ENCODE assay signal across 18 mouse cellular contexts in the genomic region with DNA sequence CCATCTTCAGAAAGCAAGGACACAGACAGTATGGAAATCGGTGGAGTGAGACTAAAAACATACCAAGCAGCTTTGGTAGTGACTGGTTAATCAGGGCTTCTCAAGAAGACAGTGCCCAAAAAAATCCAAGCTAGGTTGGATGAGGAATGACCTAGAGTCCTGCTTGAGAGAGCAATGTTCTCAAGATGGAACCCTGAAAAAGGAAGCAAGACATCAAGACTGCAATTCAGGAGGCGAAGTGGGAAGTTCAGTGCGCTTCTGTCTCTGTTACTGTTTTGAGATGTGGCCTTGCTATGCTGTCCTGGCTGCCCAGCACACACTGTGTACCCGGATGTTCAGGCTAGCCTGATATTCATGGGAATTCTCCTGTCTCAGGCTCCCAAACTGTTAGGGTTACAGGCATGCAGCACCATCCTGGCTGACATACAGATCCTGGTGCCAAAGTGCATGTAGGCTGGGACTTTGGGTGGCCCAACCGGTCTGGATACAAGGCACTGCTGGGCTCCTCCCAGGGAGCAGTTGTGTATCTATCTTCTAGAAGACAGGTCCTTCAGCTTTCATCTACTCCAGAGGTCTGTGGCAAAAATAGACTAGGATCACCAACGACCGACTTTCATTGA. TPM values are rescaled to one million over a fixed set of nuclear protein-coding genes. Genes with fewer than 3 reads are reported as not detected.
A peak's percentile ranks its signal among the peaks of the same experiment; 100 is the strongest.
DNase-seq lines count a peak whose midpoint lies in the region; ATAC-seq and TF ChIP-seq lines count a peak whose summit lies in the region.
"Had no signal": no experiment of that assay in that cellular context is flagged by ENCODE, and none has a peak within 500 bp of the region (broad histone marks: within the 10 kb centered on the region; RNA-seq: fewer than 3 reads in every experiment).

No protein-coding gene starts in this region.

- peaks cover 58% of the 10 kb centered on the region for H3K36me3 ChIP-seq in heart, embryonic 13.5 days
- peaks cover 60% of the 10 kb centered on the region for H3K36me3 ChIP-seq in G1E (replicated peaks)
- H3K36me3 ChIP-seq in liver, embryonic 14.5 days (replicated peaks; ENCODE audit: control insufficient read depth, insufficient read depth, low read depth) = peaks cover 33% of the 10 kb centered on the region
- peaks cover 61% of the 10 kb centered on the region for H3K36me3 ChIP-seq in limb, embryonic 10.5 days

- H3K4me2 ChIP-seq in heart, embryonic 13.5 days = peak overlapping the region; percentile 85
- peak overlapping the region; percentile 98 for H3K4me2 ChIP-seq in liver, embryonic 14.5 days (ENCODE audit: low read depth)

- peaks cover 3% of the 10 kb centered on the region; the same call in 1 of the 2 replicates for H3K9me3 ChIP-seq in heart, embryonic 13.5 days
- H3K9me3 ChIP-seq in G1E (replicated peaks) = no peaks in the 10 kb centered on the region
- H3K9me3 ChIP-seq in liver, embryonic 14.5 days (ENCODE audit: control insufficient read depth, low read length) = no peaks in the 10 kb centered on the region
- no peaks in the 10 kb centered on the region for H3K9me3 ChIP-seq in limb, embryonic 10.5 days (replicated peaks)
- H3K9me3 ChIP-seq: kidney, embryonic 15.5 days; neural tube, embryonic 15.5 days had no signal

- no peak overlapping the region for H3K9ac ChIP-seq in heart, embryonic 13.5 days
- H3K9ac ChIP-seq in liver, embryonic 14.5 days (replicated peaks) = peak overlapping the region; percentile 93
- H3K9ac ChIP-seq: forebrain, postnatal 0 days; kidney, embryonic 15.5 days; neural tube, embryonic 15.5 days had no signal

- TF ChIP-seq EP300 in liver, embryonic 14.5 days (IDR thresholded peaks at IDR 0.05; ENCODE audit: low read depth) = no peak

- H3K4me3 ChIP-seq in heart, embryonic 13.5 days = no peak overlapping the region
- H3K4me3 ChIP-seq in G1E (ENCODE audit: low read depth, low read length) = peak overlapping the region; percentile 62; the same call in 1 of the 2 replicates
- peak overlapping the region in 1 of 2 experiments; percentile 1; a peak in 1 of 4 replicates for H3K4me3 ChIP-seq in liver, embryonic 14.5 days (ENCODE audit: insufficient read depth in 1 of 2, low read depth in 2 of 2, low read length in 2 of 2)
- no peak overlapping the region for H3K4me3 ChIP-seq in limb, embryonic 10.5 days
- H3K4me3 ChIP-seq: kidney, embryonic 15.5 days; neural tube, embryonic 15.5 days had no signal

- peak; percentile 41 for DNase-seq in adrenal gland, adult 2 months
- no peak for DNase-seq in adrenal gland, postnatal 4 days (ENCODE audit: low spot score in 2 of 2)
- no peak for DNase-seq in heart, adult 9 months (ENCODE audit: low spot score in 2 of 2)
- no peak for DNase-seq in G1E (ENCODE audit: low spot score)
- no peak for DNase-seq in liver, embryonic 14.5 days (ENCODE audit: low read depth in 3 of 3, low spot score in 3 of 3)
- no peak for DNase-seq in T-cell, adult 2 months (ENCODE audit: low spot score)
- no peak for DNase-seq in limb, embryonic 10.5 days (ENCODE audit: low spot score)
- DNase-seq: cerebellum, adult 9-11 months; forebrain, postnatal 0 days; lung, postnatal 10 days; spleen, adult 18-20 months; thymus, postnatal 4 days had no signal

- TF ChIP-seq CTCF in G1E (IDR thresholded peaks at IDR 0.05; ENCODE audit: low read depth, low read length) = no peak
- TF ChIP-seq CTCF in liver, embryonic 14.5 days (IDR thresholded peaks at IDR 0.05; ENCODE audit: low read depth) = no peak

- no peak overlapping the region; the same call in 1 of the 2 replicates for H3K27ac ChIP-seq in heart, embryonic 13.5 days (replicated peaks)
- H3K27ac ChIP-seq in liver, embryonic 14.5 days = no peak overlapping the region; the same call in 1 of the 2 replicates
- H3K27ac ChIP-seq in limb, embryonic 10.5 days = no peak overlapping the region
- H3K27ac ChIP-seq: hindbrain, postnatal 0 days; kidney, embryonic 15.5 days; neural tube, embryonic 15.5 days had no signal

- H3K4me1 ChIP-seq in heart, embryonic 13.5 days = peaks cover 32% of the 10 kb centered on the region
- H3K4me1 ChIP-seq in G1E (ENCODE audit: insufficient read depth, low read depth, low read length) = peaks cover 63% of the 10 kb centered on the region
- H3K4me1 ChIP-seq in liver, embryonic 14.5 days (replicated peaks; ENCODE audit: control insufficient read depth in 2 of 2, insufficient read depth in 2 of 2, low read length in 1 of 2) = peaks cover 27 to 33% of the 10 kb centered on the region in 2 experiments
- peaks cover 19% of the 10 kb centered on the region for H3K4me1 ChIP-seq in limb, embryonic 10.5 days

- H3K27me3 ChIP-seq in heart, embryonic 13.5 days (replicated peaks) = no peaks in the 10 kb centered on the region
- no peaks in the 10 kb centered on the region for H3K27me3 ChIP-seq in G1E (ENCODE audit: insufficient read depth, low read length)
- H3K27me3 ChIP-seq in liver, embryonic 14.5 days (ENCODE audit: control insufficient read depth, insufficient read depth, low read length) = no peaks in the 10 kb centered on the region
- no peaks in the 10 kb centered on the region for H3K27me3 ChIP-seq in limb, embryonic 10.5 days (ENCODE audit: low read depth, poor library complexity, severe bottlenecking)
- H3K27me3 ChIP-seq: kidney, embryonic 15.5 days; neural tube, embryonic 15.5 days had no signal

- 72% methylated on average over 7 of the region's 7 CpGs for WGBS in heart, embryonic 13.5 days
- WGBS in liver, embryonic 14.5 days (ENCODE audit: insufficient replicate concordance) = 75% methylated on average over 7 of the region's 7 CpGs
- WGBS in limb, embryonic 10.5 days = 93% methylated on average over 7 of the region's 7 CpGs

- ATAC-seq in heart, embryonic 13.5 days (ENCODE audit: extremely low read depth, insufficient number of reproducible peaks, low FRiP score, low TSS enrichment) = no peak
- no peak for ATAC-seq in G1E (ENCODE audit: extremely low read depth, insufficient number of reproducible peaks, low FRiP score, poor library complexity, severe bottlenecking)
- ATAC-seq in liver, embryonic 14.5 days (ENCODE audit: insufficient read depth) = no peak
- ATAC-seq: forebrain, postnatal 0 days; hindbrain, postnatal 0 days had no signal

RNA-seq across cellular contexts. Expression of a gene that starts 2.0 kb away (rescaled TPM):
- 100 to 1,000 TPM; 120 to 137 TPM for total RNA-seq in adrenal gland, adult 2 months (2021)
- 33.9 and 39.0 TPM in 2 replicates for polyA plus RNA-seq in adrenal gland, adult 2 months (2012; rRNA removed)
- 100 to 1,000 TPM in 1 of 2 experiments, 10 to 100 TPM in 1; 98.1 to 101 TPM for total RNA-seq in adrenal gland, postnatal 4 days (2021)
- polyA plus RNA-seq in heart, embryonic 13.5 days (2015; fragmentation: Nextera tagmentation; extraction: Ambion mirVana) = 125 and 140 TPM in 2 replicates
- total RNA-seq in G1E (2014; fragmentation: Nextera tagmentation) (88.7 and 90.7 TPM in 2 replicates), G1E (2017) (154 and 165 TPM in 2 replicates)
- polyA plus RNA-seq in G1E (2012) = 32.0 and 57.8 TPM in 2 replicates
- 43.3 and 60.7 TPM in 2 replicates for polyA plus RNA-seq in liver, embryonic 14.5 days (2012; rRNA removed)
- polyA plus RNA-seq in liver, embryonic 14.5 days (2014; fragmentation: Nextera tagmentation; extraction: Ambion mirVana) = 90.8 and 96.6 TPM in 2 replicates
- 125 and 132 TPM in 2 replicates for polyA plus RNA-seq in limb, embryonic 10.5 days (2016; fragmentation: Nextera tagmentation; extraction: Ambion mirVana)

RNA-seq across cellular contexts. Expression of a gene that starts 7.0 kb away (rescaled TPM):
- 100 to 1,000 TPM; 289 to 654 TPM for total RNA-seq in adrenal gland, adult 2 months (2021)
- 402 and 484 TPM in 2 replicates for polyA plus RNA-seq in adrenal gland, adult 2 months (2012; rRNA removed)
- total RNA-seq in adrenal gland, postnatal 4 days (2021) = 100 to 1,000 TPM; 380 to 432 TPM
- polyA plus RNA-seq in heart, embryonic 13.5 days (2015; fragmentation: Nextera tagmentation; extraction: Ambion mirVana) = 1,102 and 1,120 TPM in 2 replicates
- 21.2 and 28.5 TPM in 2 replicates for total RNA-seq in G1E (2014; fragmentation: Nextera tagmentation)
- 38.8 and 43.7 TPM in 2 replicates for total RNA-seq in G1E (2017)
- 2.6 and 3.1 TPM in 2 replicates for polyA plus RNA-seq in G1E (2012)
- polyA plus RNA-seq in liver, embryonic 14.5 days (2012; rRNA removed) = 145 and 238 TPM in 2 replicates
- polyA plus RNA-seq in liver, embryonic 14.5 days (2014; fragmentation: Nextera tagmentation; extraction: Ambion mirVana) = 467 and 483 TPM in 2 replicates
- polyA plus RNA-seq in limb, embryonic 10.5 days (2016; fragmentation: Nextera tagmentation; extraction: Ambion mirVana) = 527 and 556 TPM in 2 replicates

RNA-seq across cellular contexts. Expression of a gene that starts 20.4 kb away (rescaled TPM):
- 1 to 10 TPM in 1 of 2 experiments, under 1 TPM in 1; 0.61 to 1.1 TPM for total RNA-seq in adrenal gland, adult 2 months (2021)
- polyA plus RNA-seq in adrenal gland, adult 2 months (2012; rRNA removed) = 0.28 and 0.66 TPM in 2 replicates
- 1 to 10 TPM; 1.4 to 2.7 TPM for total RNA-seq in adrenal gland, postnatal 4 days (2021)
- polyA plus RNA-seq in heart, embryonic 13.5 days (2015; fragmentation: Nextera tagmentation; extraction: Ambion mirVana) = 5.2 and 5.4 TPM in 2 replicates
- total RNA-seq in G1E (2014; fragmentation: Nextera tagmentation) (not detected in 2 replicates), G1E (2017) (0.05 and 0.12 TPM in 2 replicates)
- not detected in 2 replicates for polyA plus RNA-seq in G1E (2012)
- polyA plus RNA-seq in liver, embryonic 14.5 days (2012; rRNA removed) = 24.3 and 25.5 TPM in 2 replicates
- 24.9 and 32.2 TPM in 2 replicates for polyA plus RNA-seq in liver, embryonic 14.5 days (2014; fragmentation: Nextera tagmentation; extraction: Ambion mirVana)
- polyA plus RNA-seq in limb, embryonic 10.5 days (2016; fragmentation: Nextera tagmentation; extraction: Ambion mirVana) = 4.8 and 5.0 TPM in 2 replicates
- total RNA-seq: gastrocnemius, adult 8-10 months; layer of hippocampus, adult 18-20 months had no signal
- polyA plus RNA-seq: hindbrain, postnatal 0 days had no signal

RNA-seq across cellular contexts. Expression of a gene that starts 32.1 kb away (rescaled TPM):
- 100 to 1,000 TPM; 189 to 272 TPM for total RNA-seq in adrenal gland, adult 2 months (2021)
- polyA plus RNA-seq in adrenal gland, adult 2 months (2012; rRNA removed) = 221 and 303 TPM in 2 replicates
- total RNA-seq in adrenal gland, postnatal 4 days (2021) = 100 to 1,000 TPM; 107 to 114 TPM
- 118 and 126 TPM in 2 replicates for polyA plus RNA-seq in heart, embryonic 13.5 days (2015; fragmentation: Nextera tagmentation; extraction: Ambion mirVana)
- 13.5 and 24.8 TPM in 2 replicates for total RNA-seq in G1E (2014; fragmentation: Nextera tagmentation)
- total RNA-seq in G1E (2017) = 27.1 and 32.5 TPM in 2 replicates
- polyA plus RNA-seq in G1E (2012) = 21.4 and 22.1 TPM in 2 replicates
- polyA plus RNA-seq in liver, embryonic 14.5 days (2012; rRNA removed) = 61.0 and 71.0 TPM in 2 replicates
- polyA plus RNA-seq in liver, embryonic 14.5 days (2014; fragmentation: Nextera tagmentation; extraction: Ambion mirVana) = 96.9 and 98.5 TPM in 2 replicates
- 105 and 107 TPM in 2 replicates for polyA plus RNA-seq in limb, embryonic 10.5 days (2016; fragmentation: Nextera tagmentation; extraction: Ambion mirVana)

RNA-seq across cellular contexts. Expression of a gene that starts 55.3 kb away (rescaled TPM):
- total RNA-seq in adrenal gland, adult 2 months (2021) = 10 to 100 TPM; 48.8 to 58.7 TPM
- 74.1 and 81.2 TPM in 2 replicates for polyA plus RNA-seq in adrenal gland, adult 2 months (2012; rRNA removed)
- total RNA-seq in adrenal gland, postnatal 4 days (2021) = 10 to 100 TPM; 77.0 to 78.4 TPM
- 78.4 and 82.0 TPM in 2 replicates for polyA plus RNA-seq in heart, embryonic 13.5 days (2015; fragmentation: Nextera tagmentation; extraction: Ambion mirVana)
- 29.6 and 44.9 TPM in 2 replicates for total RNA-seq in G1E (2014; fragmentation: Nextera tagmentation)
- 43.6 and 47.4 TPM in 2 replicates for total RNA-seq in G1E (2017)
- polyA plus RNA-seq in G1E (2012) = 45.0 and 51.7 TPM in 2 replicates
- 54.1 and 58.2 TPM in 2 replicates for polyA plus RNA-seq in liver, embryonic 14.5 days (2012; rRNA removed)
- polyA plus RNA-seq in liver, embryonic 14.5 days (2014; fragmentation: Nextera tagmentation; extraction: Ambion mirVana) = 62.1 and 70.0 TPM in 2 replicates
- polyA plus RNA-seq in limb, embryonic 10.5 days (2016; fragmentation: Nextera tagmentation; extraction: Ambion mirVana) = 193 and 217 TPM in 2 replicates

Comparison
In these comparisons a context has a peak if more than half of its experiments do, and no peak if none do; other contexts are left out.
1. RNA of a gene that starts 7.0 kb away (polyA plus RNA-seq): 1,102 to 1,120 TPM in heart, embryonic 13.5 days, 527 to 556 TPM in limb, embryonic 10.5 days, 145 to 483 TPM in liver, embryonic 14.5 days and 402 to 484 TPM in adrenal gland, adult 2 months; 2.6 to 3.1 TPM in G1E; every median in the first group is over 10 times any median in the second.